Mouse (Mus musculus) kidney, adult 9 months (tissue): ENCODE results near the gene Rbm15.
"Not testable (repeated sequence)": the region's sequence is repeated elsewhere in the genome, so short reads cannot be mapped to it uniquely, and the experiment has no call there.

Experiments used
- DNase-seq: peaks from one replicate; pipeline ENCODE4 v3.0.0; 2022

The Rbm15 gene

DNA sequence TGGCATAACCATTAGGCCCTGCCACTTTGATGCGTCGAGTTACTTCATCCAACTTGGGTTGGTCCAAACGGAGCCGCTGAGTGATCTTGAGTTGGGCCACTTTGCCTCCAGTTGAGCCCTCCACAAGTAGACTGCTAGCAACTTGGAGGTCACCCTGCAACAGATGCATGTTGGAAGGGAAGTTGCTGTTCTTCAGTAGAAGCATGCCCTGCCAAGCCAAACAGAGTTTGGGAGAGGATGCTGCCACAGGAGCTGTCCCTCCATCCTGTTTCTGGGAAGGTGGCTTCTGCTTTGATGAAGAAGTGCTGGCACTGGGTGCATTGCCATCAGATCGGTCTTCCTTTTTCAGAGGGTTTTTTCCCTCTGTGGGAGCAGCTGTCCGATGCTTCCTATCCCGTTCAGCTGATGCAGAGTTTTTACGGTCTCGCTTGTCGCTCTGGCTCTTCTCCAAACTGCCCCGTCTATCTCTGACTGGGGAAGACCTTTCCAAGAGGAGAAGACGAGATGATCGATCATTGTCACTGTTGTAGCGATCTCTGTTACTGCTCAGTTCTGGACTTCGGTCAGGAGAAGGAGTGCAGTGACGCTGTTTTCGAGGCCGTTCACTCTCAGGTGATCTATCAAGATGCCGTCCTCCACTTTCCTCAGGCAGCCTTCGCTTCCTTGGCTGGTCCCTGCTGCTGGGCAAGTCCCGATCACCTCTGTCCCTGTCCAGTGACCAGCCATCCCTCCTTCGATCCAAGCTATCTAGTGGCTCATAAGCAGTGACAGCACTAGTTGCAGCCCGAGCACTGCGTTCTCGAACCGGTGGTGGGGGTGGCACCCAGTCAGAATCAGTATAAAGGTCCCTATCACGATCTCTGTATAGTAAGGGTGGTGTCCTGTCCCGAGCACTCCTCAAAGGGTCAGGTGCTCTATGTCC is 2.7 kb downstream of the Rbm15 start:
- DNase-seq = peak; percentile 32

DNA sequence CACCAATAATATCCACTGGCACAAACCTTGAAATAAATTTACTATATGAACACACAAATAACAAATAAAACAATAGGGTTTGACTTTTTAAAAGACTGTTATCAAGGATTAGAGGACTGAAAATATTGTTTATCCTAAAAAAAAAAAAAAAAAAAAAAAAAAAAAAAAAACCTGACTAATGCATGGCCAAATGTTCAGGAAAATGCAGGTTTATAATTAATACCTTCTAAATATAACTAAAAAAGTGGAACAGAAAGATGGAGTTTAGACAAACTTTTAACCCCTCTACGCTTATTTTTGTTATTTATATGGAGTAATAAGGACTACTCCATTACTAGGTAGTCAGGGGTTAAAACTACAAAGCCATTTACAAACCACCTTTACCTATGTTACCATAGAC is 7.0 kb downstream of the Rbm15 start:
- DNase-seq = no peak

DNA sequence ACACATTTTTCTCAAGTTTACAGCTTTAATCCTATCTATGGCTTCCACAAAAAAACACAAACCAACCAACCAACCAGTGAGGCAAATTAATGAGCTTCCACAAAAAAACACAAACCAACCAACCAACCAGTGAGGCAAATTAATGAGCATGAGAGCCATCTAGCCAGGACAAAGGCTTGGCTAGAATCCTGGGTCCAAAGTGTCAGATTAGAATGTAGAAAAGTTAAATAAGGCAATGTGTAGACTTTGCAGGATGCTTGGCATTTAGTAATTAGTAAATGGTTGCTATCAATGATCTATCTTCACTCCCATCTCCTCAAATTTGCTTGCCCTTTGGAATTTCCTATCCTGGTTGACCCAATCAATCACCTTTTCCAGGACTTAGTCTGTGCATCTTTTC is 11.7 kb downstream of the Rbm15 start:
- DNase-seq = peak; percentile 82

DNA sequence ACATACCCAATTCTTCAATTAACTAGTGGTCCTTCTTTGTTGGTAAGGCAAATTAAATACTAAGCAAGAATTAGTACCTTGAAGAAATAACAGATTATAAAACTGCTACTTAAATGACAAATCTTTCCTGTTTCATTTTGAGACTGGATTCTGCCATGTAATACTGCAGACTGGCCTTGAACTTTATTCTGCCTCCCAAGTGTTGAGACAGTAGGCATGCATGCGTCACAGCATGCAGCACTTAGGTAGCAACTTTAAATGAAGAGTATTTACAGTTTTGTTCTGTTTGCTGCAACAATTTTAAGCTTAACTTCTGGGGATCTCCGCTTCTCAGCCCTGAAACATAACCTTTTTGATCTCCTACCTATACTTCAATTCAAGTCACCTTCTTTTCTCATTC is 12.3 kb downstream of the Rbm15 start:
- no peak for DNase-seq

DNA sequence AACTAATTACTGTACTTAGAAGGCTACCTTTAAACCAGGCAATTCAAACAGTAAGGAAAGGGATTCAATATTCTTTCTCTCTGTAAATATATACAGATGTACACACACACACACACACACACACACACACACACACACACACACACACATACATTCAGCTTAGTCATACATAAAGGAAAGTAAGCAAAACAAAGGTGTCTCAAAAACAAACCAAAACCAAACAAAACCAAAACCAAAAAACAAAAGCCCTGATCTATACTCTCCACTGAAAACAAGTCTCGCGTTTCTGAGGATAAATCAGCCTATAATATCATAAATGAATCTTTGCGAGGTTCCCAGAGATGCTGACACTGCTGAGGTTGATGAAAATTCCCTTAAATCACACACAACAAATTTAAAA is 16.1 kb downstream of the Rbm15 start:
- DNase-seq = no peak

DNA sequence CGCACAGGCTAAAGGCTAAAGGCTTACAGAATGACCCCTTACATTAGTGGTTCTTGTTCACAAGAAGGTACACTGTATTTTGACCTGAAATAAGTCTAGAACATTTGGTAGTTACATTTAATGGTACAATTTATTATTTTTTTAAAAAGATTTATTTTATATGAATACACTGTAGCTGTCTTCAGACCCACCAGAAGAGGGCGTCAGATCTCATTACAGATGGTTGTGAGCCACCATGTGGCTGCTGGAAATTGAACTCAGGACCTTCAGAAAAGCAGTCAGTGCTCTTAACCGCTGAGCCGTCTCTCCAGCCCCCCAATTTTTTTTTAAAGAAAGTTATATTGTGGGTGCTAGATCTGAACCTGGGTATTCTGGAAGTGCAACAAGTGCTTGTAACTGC is 36.6 kb downstream of the Rbm15 start:
- DNase-seq = not testable (repeated sequence)

DNA sequence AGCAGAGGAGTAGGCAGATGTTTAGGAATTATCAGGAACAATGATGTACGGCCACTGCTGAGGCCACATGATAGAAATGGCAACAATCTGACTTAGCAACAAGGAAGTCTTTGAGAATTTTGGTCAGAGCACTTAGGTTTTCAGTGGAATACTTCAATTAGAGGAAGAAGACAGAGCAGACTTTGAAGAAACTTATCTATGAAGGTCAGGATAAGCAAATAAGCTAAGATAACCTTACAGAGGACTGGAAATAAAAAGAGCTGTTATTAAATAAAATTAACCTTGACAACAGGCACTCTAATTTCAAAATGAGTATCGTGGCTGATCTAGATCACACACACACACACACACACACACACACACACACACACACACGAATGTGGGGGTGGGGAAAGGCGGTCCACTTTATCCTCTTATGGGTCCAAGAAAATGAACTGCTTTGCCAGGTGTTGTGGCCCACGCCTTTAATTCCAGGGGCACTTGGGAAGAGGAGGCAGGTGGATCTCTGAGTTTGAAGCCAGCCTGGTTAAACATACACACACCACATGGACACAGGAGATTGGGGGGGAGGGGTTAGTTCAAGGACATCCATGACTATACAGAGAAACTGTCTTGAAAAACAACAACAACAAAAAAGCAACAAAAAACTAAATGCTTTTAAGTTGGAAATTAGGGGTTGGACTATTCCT is 37.7 kb downstream of the Rbm15 start:
- no peak for DNase-seq

DNA sequence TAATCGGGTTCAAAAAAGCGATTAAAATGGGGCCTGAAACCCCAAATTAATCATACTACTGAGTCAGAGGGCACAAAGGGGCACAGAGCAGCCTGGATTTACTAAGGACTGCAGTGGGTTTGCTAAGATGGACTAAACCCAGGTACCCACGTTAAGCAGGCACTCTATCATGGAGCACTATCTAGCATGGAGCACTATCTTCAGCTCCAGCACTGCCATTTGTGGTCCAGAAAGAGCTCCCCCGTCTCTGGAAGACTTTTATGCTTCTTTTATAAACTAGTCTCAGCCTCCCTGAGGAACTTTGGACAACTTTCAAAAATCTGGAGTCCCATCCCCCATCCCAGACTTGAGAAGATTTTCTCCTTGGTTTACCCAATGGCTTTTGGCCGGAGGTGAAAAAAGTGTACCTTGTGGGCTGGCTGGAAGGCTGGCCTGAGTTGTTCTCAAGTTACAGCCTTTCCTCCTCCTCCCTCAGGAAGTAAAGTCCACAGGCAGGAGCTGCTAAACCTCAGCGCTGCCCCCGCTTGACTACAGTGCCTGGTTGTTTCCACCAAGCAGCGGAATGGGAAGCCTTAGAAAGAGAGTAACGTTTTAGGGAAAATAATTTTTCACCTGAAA is 42.6 kb downstream of the Rbm15 start, which contains the start of gene Slc16a4:
TSS of gene Slc16a4 (plus strand) at position 467 of the 618 bp plus-strand sequence.
- DNase-seq = peak; percentile 97

DNA sequence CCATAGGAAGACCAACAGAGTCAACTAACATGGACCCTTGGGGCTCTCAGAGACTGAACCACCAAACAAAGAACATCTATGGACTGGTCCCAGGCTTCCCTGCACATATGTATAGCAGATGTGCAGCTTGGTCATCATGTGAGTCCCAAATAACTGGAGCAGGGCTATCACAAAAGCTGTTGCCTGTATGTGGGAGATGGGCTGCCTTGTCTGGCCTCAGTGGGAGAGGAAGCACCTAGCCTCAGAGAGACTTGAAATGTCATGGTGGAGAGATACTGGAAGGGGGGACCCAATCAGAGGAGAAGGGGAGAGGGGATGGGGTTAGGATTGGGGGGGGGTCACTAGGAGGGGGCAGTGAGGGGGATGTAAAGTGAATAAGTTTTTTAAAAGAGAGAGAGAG is 46.1 kb downstream of the Rbm15 start:
- DNase-seq = no peak

DNA sequence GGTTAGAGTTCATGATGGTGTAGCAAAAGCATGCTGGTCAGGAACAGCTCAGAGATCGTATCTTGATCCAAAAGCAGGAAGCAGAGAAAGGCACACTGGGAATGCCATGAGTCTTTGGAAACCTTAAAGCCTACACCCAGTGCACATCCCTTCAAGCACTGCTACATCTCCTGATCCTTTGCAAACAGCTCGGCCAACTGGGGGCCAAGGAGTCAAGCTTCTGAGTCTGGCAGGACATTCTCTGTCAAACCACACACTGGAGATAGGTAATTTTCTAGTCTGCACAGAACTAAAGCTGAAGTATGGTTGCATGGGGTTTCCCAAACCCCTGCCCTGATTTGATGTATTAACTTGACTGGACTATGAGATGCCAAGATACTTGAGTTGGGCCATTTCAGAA is 47.4 kb downstream of the Rbm15 start:
- no peak for DNase-seq

DNA sequence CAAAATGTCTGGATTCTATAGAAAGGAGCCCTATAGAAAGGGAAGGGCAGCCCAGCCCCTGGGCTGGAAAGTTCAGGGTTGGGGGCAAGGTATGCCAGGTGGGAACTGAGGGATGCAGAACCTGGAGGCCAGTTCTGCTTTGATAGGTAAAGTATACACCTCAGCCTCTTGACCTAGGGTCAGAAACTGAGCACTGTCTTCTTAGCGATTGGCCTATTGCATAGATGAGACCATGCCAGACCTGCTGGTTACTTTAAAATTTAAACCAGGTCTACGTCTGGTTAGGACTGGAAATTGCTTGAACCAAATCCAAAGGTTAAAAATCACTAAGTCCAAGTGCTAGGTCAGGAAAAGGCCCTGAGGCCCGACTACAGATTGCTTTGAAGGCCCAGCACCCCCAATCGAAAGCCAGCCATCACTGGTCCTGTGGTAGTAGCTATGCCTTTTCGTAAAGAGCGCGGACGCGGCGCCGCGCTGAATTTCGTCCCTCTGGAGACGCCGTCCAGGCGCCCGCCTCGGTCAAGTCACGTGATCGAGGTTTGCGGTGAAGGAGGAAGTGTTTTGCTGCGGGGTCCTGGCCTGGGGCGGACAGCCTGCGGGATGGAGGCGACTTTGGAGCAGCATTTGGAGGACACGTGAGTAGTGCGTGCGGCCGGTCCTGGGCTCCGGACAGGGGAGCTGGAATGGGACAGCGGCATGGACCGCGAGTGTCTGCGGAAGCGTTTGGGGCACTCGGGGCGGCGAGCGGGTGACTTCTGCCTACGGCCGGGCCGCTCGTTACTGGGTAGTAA is 54.8 kb downstream of the Rbm15 start, which contains the start of gene Lamtor5:
TSS of gene Lamtor5 (plus strand) at position 380 of the 791 bp plus-strand sequence.
- DNase-seq = peak; percentile 94

DNA sequence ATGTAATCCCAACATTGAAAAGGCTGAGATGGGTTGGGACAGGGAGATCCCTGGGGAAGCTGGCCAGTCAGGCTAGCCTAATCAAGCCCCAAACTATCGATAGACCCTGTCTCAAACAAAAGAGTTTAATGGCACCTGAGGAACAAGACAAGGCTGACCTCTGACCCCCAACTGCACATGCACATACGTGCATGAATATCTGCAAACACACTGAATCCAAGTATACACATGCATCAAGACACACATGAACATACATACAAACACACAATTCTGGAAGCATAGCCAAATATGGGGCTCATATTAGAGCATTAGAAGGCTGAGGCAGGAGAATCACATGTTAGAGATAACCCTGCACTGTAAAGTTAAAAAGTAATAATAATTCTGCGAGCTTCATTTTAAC is 56.8 kb downstream of the Rbm15 start:
- DNase-seq = no peak

DNA sequence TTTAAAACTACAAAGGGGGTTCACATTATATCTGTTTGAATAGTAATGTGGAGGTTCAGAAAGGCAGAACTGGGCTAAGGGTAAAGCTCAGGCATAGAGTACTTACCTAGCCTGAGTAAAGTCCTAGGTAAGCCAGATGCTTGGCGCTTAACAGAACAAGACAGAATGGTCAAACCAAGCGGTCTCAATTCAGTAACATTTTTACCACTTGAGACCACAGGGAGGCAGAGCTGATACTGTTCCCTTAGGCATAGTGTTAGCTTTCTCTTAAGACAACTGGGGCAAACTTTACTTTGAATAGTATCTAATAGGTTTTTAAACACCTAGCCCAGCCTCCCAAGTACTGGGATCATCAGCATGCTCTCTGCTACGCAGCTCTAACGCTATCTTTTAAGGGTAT is 57.5 kb downstream of the Rbm15 start:
- DNase-seq = peak; percentile 60
